Mouse (Mus musculus) kidney, postnatal 4 days (tissue): ENCODE results near the gene Dennd1a.

Experiments
- DNase-seq, 2 experiments: peaks; one replicate each; pipeline ENCODE4 v3.0.0; 2021; ENCODE audit warnings: mixed read lengths in 2 of 2

The Dennd1a gene

GRCm38 (mm10) chr2:38025615-38026014 is 261.6 kb downstream of the Dennd1a start:
- DNase-seq = no peak

GRCm38 (mm10) chr2:38023741-38024130 is 263.5 kb downstream of the Dennd1a start:
- no peak for DNase-seq

GRCm38 (mm10) chr2:38023054-38023740 is 264.0 kb downstream of the Dennd1a start:
- no peak for DNase-seq

- DNase-seq = no peak
Observed at GRCm38 (mm10) chr2:38021166-38021565, 266.0 kb downstream of the Dennd1a start.

GRCm38 (mm10) chr2:38014702-38015101 is 272.5 kb downstream of the Dennd1a start:
- DNase-seq = no peak

DNA sequence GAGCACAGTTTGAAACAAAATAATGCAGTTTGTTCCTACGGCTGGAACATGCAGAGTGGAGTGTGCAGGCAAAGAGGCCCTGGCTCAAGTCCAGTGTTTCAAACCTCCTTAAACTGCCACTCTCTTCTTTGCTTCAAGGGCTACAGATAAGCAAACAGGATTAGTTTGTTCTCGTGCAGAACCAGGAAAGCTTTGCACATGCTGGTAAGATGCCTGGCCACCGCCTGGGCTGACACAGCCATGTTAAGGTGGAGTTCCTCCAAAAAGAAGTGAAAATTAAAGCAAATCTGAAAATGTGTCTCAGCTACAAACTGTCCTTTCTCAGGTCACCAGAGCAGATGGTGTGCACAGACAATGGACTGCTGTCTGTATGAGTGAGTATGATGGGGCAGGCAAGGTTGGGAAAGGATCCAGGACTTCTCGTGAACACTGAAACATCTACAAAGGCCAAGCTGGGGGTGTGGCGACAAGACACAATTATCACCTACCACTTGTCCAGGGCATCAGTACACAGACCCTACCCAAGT is 273.3 kb downstream of the Dennd1a start:
- peak; percentile 51 to 58 for DNase-seq

DNA sequence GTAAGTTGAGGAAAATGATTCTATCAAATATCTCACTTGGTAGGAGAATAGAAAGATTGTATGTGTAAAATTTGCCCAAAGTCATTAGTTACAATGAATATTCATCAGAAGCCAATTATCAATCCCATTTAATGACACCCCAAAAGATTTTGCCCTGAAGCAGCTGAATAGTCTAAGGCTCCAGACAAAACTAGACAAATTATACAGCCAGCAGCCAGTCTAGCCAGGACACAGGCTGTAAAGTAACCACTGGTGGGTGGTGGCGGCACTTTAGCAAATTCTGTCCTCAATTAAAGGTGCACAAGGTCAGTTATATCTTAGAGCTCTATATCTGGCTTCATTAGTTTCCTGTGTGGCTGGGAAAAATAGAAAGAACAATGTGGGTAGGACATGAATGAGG is 280.0 kb downstream of the Dennd1a start:
- DNase-seq = no peak

DNA sequence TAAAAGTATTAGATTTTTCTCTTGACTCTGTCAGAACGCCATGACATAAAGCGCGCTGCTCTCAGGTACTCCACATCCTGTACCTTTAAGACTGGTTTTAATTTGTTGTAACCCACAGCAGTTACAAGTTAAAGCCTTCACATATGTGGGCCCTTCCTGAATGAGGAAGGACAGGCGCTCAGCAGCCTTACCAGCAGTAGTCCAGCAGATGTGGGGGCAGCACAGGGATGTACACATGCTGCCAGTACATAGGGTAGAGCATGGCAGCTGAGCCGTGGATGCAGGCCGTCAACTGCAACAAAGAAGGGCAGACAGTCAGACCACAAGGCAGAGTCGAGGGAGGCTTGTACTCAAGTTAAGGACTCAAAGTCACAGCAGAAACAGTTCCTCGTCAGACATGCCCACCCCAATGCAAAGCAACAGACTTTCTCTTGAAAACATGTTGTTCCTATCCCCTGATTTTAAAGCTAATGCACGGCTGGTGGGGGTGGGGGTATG is 284.0 kb downstream of the Dennd1a start:
- no peak for DNase-seq

- no peak for DNase-seq
Observed at GRCm38 (mm10) chr2:38001004-38001403, 286.2 kb downstream of the Dennd1a start.

- no peak for DNase-seq
Observed at GRCm38 (mm10) chr2:37997966-37998365, 289.2 kb downstream of the Dennd1a start.

DNA sequence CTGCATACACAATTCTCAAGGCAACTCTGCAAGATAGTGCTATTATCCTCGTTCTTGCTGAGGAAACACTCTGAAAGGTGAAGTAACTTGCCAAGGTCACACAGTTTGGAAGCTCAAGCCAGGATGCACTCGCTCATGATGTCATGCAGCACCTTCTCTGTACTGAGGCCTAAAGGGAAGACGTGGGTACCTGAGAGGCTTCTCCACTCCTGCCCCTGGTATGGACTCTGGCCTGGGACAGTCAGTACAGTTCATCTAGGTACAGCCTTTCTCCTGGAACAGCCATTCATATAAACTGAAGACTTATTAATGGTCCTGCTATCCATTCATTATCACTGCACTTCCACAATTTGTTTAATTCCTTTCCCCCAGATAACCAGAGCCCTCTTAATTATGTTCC is 298.1 kb downstream of the Dennd1a start:
- DNase-seq = no peak

GRCm38 (mm10) chr2:37988301-37988700 is 298.9 kb downstream of the Dennd1a start:
- DNase-seq = no peak

- peak in 1 of 2 experiments; percentile 9 for DNase-seq
Observed at GRCm38 (mm10) chr2:37985690-37986222, 301.4 kb downstream of the Dennd1a start.

DNA sequence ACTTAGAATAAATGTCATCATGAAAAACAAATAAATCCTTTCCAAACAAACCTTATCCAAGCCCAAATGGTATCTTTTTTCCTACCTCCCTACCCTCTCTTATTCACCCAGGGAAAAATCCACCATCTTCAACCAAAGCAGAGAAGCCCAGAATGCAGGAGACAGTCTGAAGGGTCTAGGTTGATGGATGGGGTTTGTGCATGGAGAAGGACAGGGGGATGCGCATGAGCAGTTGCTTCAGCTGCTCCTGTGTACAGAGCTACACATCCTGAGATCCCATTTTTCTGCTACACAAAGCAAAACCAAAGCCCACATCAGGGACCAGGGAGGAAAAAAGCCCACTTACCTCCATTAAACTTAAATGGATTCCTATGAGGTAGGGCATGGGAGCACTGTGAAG is 304.5 kb downstream of the Dennd1a start:
- no peak for DNase-seq

GRCm38 (mm10) chr2:37981562-37982403 is 305.4 kb downstream of the Dennd1a start:
- DNase-seq = peak; percentile 9 to 20

DNA sequence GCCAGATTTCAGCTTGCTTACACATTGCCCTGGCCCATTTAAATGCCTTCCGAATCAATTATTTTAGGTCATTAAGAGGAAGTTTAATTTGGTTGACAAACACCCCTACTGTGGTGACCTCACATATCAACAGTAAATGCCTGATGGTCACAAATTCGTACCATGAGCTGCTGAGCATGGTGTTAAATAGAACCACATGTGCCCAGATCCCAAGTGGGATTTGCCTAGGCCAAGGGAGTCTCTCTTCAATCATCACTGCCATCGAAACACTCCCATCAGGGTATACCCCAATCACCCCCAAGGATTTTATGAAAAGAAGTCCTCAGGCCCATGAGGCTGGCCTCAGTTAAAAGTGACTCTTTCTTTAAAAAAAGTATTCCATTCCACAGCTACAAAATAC is 313.0 kb downstream of the Dennd1a start:
- no peak for DNase-seq

GRCm38 (mm10) chr2:37972621-37973020 is 314.6 kb downstream of the Dennd1a start:
- no peak for DNase-seq

DNA sequence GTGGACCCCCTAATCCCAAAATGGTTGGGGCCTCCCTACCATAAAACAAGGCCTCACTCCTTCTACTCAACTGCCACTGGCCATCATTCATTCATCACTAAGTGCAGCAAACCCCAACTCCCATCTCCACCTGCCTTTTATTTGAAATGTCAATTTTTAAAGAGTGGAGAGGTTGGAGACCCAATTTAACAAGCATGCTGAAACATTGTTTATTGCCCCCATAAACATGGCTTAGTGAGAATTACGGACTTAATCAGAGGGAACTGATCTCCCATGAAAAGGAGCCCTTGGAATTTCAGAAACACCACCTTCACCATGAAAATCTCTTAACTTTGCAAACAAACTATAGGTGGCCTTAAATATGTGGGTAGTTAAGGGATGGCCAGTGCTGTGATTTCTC is 315.5 kb downstream of the Dennd1a start:
- no peak for DNase-seq

DNA sequence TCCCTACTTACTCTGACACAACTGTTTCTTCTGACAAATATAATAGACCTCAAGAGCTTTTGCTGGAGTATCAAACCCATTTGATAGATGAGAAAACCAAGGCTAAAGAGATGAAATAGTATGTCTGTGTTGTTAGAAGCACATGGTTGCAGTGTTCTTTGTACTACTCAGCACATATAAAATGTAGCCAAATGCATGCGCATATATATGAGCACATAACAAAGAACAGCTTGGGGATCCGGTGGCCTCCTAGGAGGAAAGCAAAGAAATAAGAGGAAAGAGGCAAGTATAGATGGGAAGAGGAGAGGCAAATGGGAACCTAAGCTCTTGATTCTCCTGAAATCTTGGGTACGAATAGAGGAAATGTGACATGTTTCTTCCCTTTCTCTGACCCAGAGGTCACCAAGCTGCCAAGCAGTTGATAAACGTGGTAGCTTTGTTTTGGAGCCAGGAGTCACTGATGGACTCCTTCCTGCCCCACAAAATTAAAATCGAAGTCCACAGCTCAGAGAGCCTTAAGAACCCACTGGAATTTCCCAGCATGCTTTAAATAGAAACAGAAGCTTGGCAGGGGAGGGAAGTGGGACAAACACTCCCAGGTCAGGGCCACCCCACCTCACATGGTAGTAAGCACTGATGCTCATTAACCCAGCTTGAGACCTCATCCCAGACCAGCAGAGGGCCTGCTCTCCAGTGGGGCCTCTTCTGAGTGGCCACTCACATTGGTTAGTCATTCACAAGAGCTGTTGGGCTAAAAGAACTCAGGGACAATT is 317.3 kb downstream of the Dennd1a start:
- peak; percentile 34 to 58 for DNase-seq

DNA sequence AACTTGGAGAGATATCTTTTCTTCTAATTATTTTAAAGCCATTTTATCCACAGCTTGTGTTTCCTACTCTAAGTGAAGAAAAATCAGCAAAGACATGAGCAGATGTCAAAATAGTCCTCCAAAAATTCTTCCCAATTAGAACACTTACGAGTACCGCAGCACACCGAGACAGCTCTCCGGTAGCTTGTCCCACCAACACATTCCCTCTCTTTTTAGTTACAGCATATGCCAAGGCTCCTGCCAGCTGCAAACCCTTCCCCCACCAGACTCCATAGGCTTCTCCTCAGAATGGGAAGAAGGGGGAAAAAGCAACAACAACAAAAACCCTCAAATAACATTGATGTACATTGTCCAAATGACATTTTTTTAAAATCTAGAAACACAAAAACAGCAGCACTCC is 322.7 kb downstream of the Dennd1a start:
- no peak for DNase-seq

DNA sequence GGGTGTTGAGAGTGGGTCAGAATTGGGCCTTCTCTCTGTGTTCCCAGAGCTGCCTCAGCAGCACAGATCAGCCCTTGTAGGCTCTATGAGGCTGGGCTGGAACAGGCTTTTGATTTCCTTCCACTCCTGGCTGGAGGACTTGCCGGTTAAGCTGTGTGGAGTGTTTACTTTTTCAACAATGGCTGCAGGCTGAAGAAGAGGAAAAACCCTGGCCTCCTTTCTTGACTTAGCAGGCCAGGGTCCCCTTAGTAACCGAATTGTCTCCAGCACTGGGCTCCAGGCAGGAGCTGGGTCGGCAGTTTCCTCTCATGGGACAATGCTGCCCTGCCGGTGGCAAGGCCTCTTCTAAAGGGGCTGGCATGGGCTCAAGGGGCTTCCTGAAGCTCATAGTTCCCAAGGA is 323.8 kb downstream of the Dennd1a start:
- no peak for DNase-seq

DNA sequence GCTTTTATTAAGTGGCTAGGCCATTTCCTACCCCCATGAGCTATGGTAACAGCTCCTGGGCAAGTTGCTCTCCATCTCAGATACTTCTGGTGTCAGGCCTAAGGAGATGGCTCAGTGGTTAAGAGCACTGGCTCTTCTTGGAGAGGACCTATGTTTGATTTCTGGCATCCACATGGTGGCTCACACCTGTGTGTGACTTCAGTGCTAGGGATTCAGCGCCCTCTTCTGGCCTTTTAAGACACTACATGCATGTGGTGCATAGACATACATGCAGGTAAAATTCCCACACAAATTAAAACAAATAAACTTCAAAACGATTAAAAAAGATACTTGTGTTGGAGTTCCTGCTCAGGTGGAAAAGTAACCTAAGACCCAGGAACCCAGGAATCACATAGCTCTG is 338.8 kb downstream of the Dennd1a start:
- peak in 1 of 2 experiments; percentile 12 for DNase-seq
